Mouse (Mus musculus): ENCODE measurements around the gene March1.

DNA sequence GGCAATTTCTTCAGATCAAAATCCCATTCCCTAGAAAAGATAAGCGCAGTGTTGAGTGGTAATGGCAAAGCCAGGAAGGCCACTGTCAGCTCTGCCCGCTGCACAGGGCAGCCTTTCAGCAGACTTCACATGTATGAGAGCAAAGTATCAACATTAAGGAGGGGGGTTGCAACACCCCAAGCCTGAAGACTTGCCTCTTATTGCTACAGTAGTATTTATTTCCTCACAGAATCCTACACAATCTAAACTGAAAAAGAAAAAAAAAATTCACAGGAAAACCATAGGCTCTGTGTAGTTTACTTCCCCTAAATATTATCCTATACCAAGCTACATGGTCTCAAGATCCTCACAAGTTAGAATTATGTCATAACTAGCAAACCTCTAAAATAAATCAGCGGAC lies 859.2 kb downstream of the March1 start:
- TF ChIP-seq CTCF (IDR thresholded peaks at IDR 0.05; ENCODE audit: low read depth) (no peak), EP300 (optimal IDR thresholded peaks at IDR 0.05) (no peak)
